Mouse (Mus musculus) testis, adult 2 months (tissue): Measurements from ENCODE around the gene Tcea3.

Experiments
- CTCF ChIP-seq: fragments of 200-500 bp; IDR thresholded peaks from 2 replicates; pipeline ENCODE4 v1.5.1; 2012; ENCODE audit warnings: low read depth, mild to moderate bottlenecking, inconsistent platforms, low read length, moderate library complexity; ENCODE audit not compliant: control insufficient read depth, insufficient read depth, insufficient replicate concordance
- POLR2A ChIP-seq: fragments of 200-500 bp; IDR thresholded peaks from 2 replicates; pipeline ENCODE4 v1.6.1; 2012; ENCODE audit warnings: low read depth, mild to moderate bottlenecking, inconsistent platforms, low read length, moderate library complexity; ENCODE audit not compliant: control insufficient read depth

DNA sequence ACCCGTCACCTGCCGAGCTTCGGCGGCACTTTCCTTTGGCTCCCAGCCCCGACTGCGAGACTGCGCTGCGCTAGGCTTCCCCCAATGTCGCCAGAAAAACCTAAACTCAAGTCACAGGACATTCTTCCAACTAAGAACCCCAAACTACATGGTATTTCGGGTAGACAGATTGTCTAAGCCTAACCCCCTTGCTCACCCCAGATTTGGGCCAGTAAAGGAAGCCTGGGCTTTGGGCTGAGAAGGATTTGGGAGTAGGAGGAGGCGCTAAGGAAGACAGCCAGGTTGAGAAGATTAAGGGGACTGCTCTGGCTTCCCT, 1.8 kb downstream of the Tcea3 start:
- TF ChIP-seq CTCF (no peak), POLR2A (no peak)
